Mouse (Mus musculus) spleen, postnatal 10 days (tissue): ENCODE results near the gene Dzank1.

Experiments
- DNase-seq, 2 experiments: peaks; one replicate each; pipeline ENCODE4 v3.0.0; 2021 to 2022; ENCODE audit warnings: low spot score in 2 of 2

Gene Dzank1

GRCm38 (mm10) chr2:144526981-144527820 lies at the start of gene Dzank1, which contains the start of gene Polr3f:
Dzank1 (minus strand) TSS chr2:144527414.
Polr3f (plus strand) TSS chr2:144527718.
- peak; percentile 93 to 98 for DNase-seq

- DNase-seq = peak; percentile 93 to 96
Measured at GRCm38 (mm10) chr2:144555820-144556552, 28.8 kb upstream of the Dzank1 start, which contains the start of gene Sec23b. Sec23b (plus strand) TSS chr2:144556229.

- DNase-seq = peak; percentile 10 to 15
Measured at GRCm38 (mm10) chr2:144555286-144555819, 28.1 kb upstream of the Dzank1 start.

- DNase-seq = no peak
Measured at GRCm38 (mm10) chr2:144553905-144554304, 26.7 kb upstream of the Dzank1 start.

GRCm38 (mm10) chr2:144550529-144550928 lies 23.3 kb upstream of the Dzank1 start, which contains the start of gene Rbbp9:
Rbbp9 (minus strand) TSS chr2:144550869.
- DNase-seq = peak; percentile 24 to 44

GRCm38 (mm10) chr2:144547559-144547958 lies 20.3 kb upstream of the Dzank1 start:
- DNase-seq = no peak

GRCm38 (mm10) chr2:144545481-144545880 lies 18.3 kb upstream of the Dzank1 start:
- DNase-seq = no peak

GRCm38 (mm10) chr2:144545061-144545460 lies 17.8 kb upstream of the Dzank1 start:
- no peak for DNase-seq

- no peak for DNase-seq
Measured at GRCm38 (mm10) chr2:144544630-144545029, 17.4 kb upstream of the Dzank1 start.

GRCm38 (mm10) chr2:144543670-144544069 lies 16.5 kb upstream of the Dzank1 start:
- no peak for DNase-seq

- DNase-seq = no peak
Measured at GRCm38 (mm10) chr2:144541246-144541645, 14.0 kb upstream of the Dzank1 start.

GRCm38 (mm10) chr2:144537123-144537522 lies 9.9 kb upstream of the Dzank1 start:
- no peak for DNase-seq

GRCm38 (mm10) chr2:144527821-144528174 lies 584 bp upstream of the Dzank1 start:
- no peak for DNase-seq

GRCm38 (mm10) chr2:144525856-144526255 lies 1.4 kb downstream of the Dzank1 start:
- no peak for DNase-seq

GRCm38 (mm10) chr2:144519772-144520171 lies 7.4 kb downstream of the Dzank1 start:
- no peak for DNase-seq

- no peak for DNase-seq
Measured at GRCm38 (mm10) chr2:144514619-144515018, 12.6 kb downstream of the Dzank1 start.

GRCm38 (mm10) chr2:144502134-144502533 lies 25.1 kb downstream of the Dzank1 start:
- DNase-seq = no peak

GRCm38 (mm10) chr2:144489342-144489741 lies 37.9 kb downstream of the Dzank1 start:
- no peak for DNase-seq

- no peak for DNase-seq
Measured at GRCm38 (mm10) chr2:144487476-144487875, 39.7 kb downstream of the Dzank1 start.

GRCm38 (mm10) chr2:144485439-144485838 lies 41.8 kb downstream of the Dzank1 start:
- no peak for DNase-seq

- DNase-seq = no peak
Measured at GRCm38 (mm10) chr2:144484084-144484483, 43.1 kb downstream of the Dzank1 start.

- DNase-seq = no peak
Measured at GRCm38 (mm10) chr2:144479421-144479820, 47.8 kb downstream of the Dzank1 start.
